Mouse (Mus musculus) forebrain, postnatal 0 days (tissue): ENCODE data around the gene Rdh5. TPM values are rescaled to one million over a fixed set of nuclear protein-coding genes. Genes with fewer than 3 reads are reported as not detected.

Experiments used
- ATAC-seq: fragments of 200-750 bp; cut with Nextera tagmentation; 2 replicates; pipeline ENCODE4 v1.8.0; 2017; ENCODE audit warnings: mild to moderate bottlenecking, moderate library complexity
- DNase-seq: peaks from one replicate; pipeline ENCODE4 v3.0.0-alpha.2; 2015
- H3K27ac ChIP-seq: fragments of 300-500 bp; sonication (generic); 2 replicates; pipeline ENCODE4 v1.5.1; 2014; ENCODE audit warnings: low read depth, mild to moderate bottlenecking, antibody characterized with exemption, low read length, moderate library complexity, mixed read lengths
- H3K27me3 ChIP-seq: fragments of 300-500 bp; sonication (generic); 2 replicates; pipeline ENCODE4 v1.6.1; 2014; ENCODE audit warnings: mild to moderate bottlenecking, low read length, mixed read lengths; ENCODE audit not compliant: insufficient read depth
- H3K36me3 ChIP-seq: fragments of 300-500 bp; sonication (generic); 2 replicates; pipeline ENCODE4 v1.6.1; 2014; ENCODE audit warnings: mild to moderate bottlenecking, moderate library complexity; ENCODE audit not compliant: insufficient read depth
- H3K4me1 ChIP-seq: fragments of 300-500 bp; sonication (generic); 2 replicates; pipeline ENCODE4 v1.6.1; 2014; ENCODE audit warnings: antibody characterized with exemption; ENCODE audit not compliant: insufficient read depth
- H3K4me2 ChIP-seq: fragments of 300-500 bp; sonication (generic); 2 replicates; pipeline ENCODE4 v1.6.1; 2014; ENCODE audit warnings: low read depth, mild to moderate bottlenecking, moderate library complexity
- H3K4me3 ChIP-seq: fragments of 300-500 bp; sonication (generic); 2 replicates; pipeline ENCODE4 v1.5.1; 2014; ENCODE audit warnings: low read depth, low read length, mixed read lengths
- H3K9ac ChIP-seq: fragments of 300-500 bp; sonication (generic); 2 replicates; pipeline ENCODE4 v1.6.1; 2014; ENCODE audit warnings: mild to moderate bottlenecking
- H3K9me3 ChIP-seq: fragments of 300-500 bp; sonication (generic); 2 replicates; pipeline ENCODE4 v1.6.1; 2016; ENCODE audit warnings: low read length
- CTCF ChIP-seq: sonication (generic); IDR thresholded peaks from 2 replicates; pipeline ENCODE4 v1.5.1; 2016; ENCODE audit warnings: antibody characterized with exemption, control low read depth, low read depth
- WGBS: fragments of 180-500 bp; shearing (Covaris S2); extraction: QIAGEN DNeasy Blood & Tissue Kit; methylation state at CpG from one replicate; pipeline ENCODE4 v1.1.7; 2014; 5-methylcytosine and 5-hydroxymethylcytosine counted together
- polyA plus RNA-seq: library from polyadenylated mRNA; unstranded; fragments of >200 nt; fragmentation: Nextera tagmentation; extraction: Ambion mirVana; gene quantifications from 2 replicates; pipeline ENCODE4 v1.2.1, GENCODE M21; 2015
- total RNA-seq: library from RNA; depleted of rRNA; stranded (reverse); fragments of >200 nt; gene quantifications from 2 replicates; pipeline ENCODE4 v1.2.3, GENCODE M21; 2014

Rdh5 gene
- total and polyA plus RNA-seq, 2 experiments from 2014 or later, result 4.1 to 10.2 TPM

GRCm38 (mm10) chr10:128896807-128897206 lies 25.9 kb downstream of the Rdh5 start:
- no peaks in the 10 kb centered on the region for H3K9me3 ChIP-seq
- peak overlapping the region; percentile 33; the same call in 1 of the 2 replicates for H3K4me2 ChIP-seq
- ATAC-seq (no peak), DNase-seq (no peak)
- H3K36me3 ChIP-seq, result no peaks in the 10 kb centered on the region
- no peak overlapping the region for H3K9ac ChIP-seq
- 43% methylated on average over 1 of the region's 1 CpGs for WGBS
- TF ChIP-seq CTCF, result no peak
- H3K27me3 ChIP-seq, result no peaks in the 10 kb centered on the region
- no peak overlapping the region for H3K4me3 ChIP-seq
- H3K27ac ChIP-seq, result no peak overlapping the region
- H3K4me1 ChIP-seq, result peaks cover 7% of the 10 kb centered on the region

GRCm38 (mm10) chr10:128895952-128896693 lies 26.6 kb downstream of the Rdh5 start:
- peak overlapping the region; percentile 33 for H3K4me2 ChIP-seq
- TF ChIP-seq CTCF, result no peak
- WGBS, result 2% methylated on average over 17 of the region's 17 CpGs
- no peaks in the 10 kb centered on the region for H3K36me3 ChIP-seq
- peaks cover 7% of the 10 kb centered on the region for H3K4me1 ChIP-seq
- H3K9ac ChIP-seq, result peak overlapping the region; percentile 31; the same call in 1 of the 2 replicates
- no peak overlapping the region for H3K27ac ChIP-seq
- H3K9me3 ChIP-seq, result no peaks in the 10 kb centered on the region
- H3K27me3 ChIP-seq, result no peaks in the 10 kb centered on the region
- H3K4me3 ChIP-seq, result peak overlapping the region; percentile 16; the same call in 1 of the 2 replicates
- ATAC-seq (peak; percentile 57), DNase-seq (peak; percentile 70)

GRCm38 (mm10) chr10:128895437-128895836 lies 27.3 kb downstream of the Rdh5 start:
- H3K4me3 ChIP-seq, result 0 out of 2 replicates have a peak overlapping the region, but pooled peaks have one; percentile 16

GRCm38 (mm10) chr10:128892246-128892645 lies 30.4 kb downstream of the Rdh5 start:
- Histone ChIP-seq H3K4me2 (peak overlapping the region; percentile 82), H3K4me1 (peaks cover 18% of the 10 kb centered on the region), H3K27me3 (no peaks in the 10 kb centered on the region), H3K9me3 (no peaks in the 10 kb centered on the region), H3K9ac (peak overlapping the region; percentile 72), H3K27ac (peak overlapping the region; percentile 89), H3K36me3 (no peaks in the 10 kb centered on the region), H3K4me3 (peak overlapping the region; percentile 86)
- ATAC-seq (no peak; the same call in 1 of the 2 replicates), DNase-seq (no peak)
- no peak for TF ChIP-seq CTCF
- WGBS, result 7% methylated on average over 9 of the region's 9 CpGs

More at GRCm38 (mm10) chr10:128895437-128895836, 27.3 kb downstream of the Rdh5 start:
- Histone ChIP-seq H3K9ac (no peak overlapping the region), H3K9me3 (no peaks in the 10 kb centered on the region), H3K27ac (no peak overlapping the region), H3K4me1 (peaks cover 8% of the 10 kb centered on the region), H3K27me3 (no peaks in the 10 kb centered on the region), H3K36me3 (no peaks in the 10 kb centered on the region), H3K4me2 (peak overlapping the region; percentile 33; the same call in 1 of the 2 replicates)
- under 1% methylated on average over 9 of the region's 9 CpGs for WGBS
- TF ChIP-seq CTCF, result peak; percentile 82
- peak; percentile 23; the same call in 1 of the 2 replicates for ATAC-seq
- peak; percentile 92 for DNase-seq

- ATAC-seq, result peak; percentile 88
Measured at GRCm38 (mm10) chr10:128891296-128892094, 31.2 kb downstream of the Rdh5 start, which contains the start of gene Gdf11. TSS of gene Gdf11 (minus strand) at chr10:128891718.

GRCm38 (mm10) chr10:128890383-128891295 lies 32.0 kb downstream of the Rdh5 start:
- H3K9ac ChIP-seq, result peak overlapping the region; percentile 72
- H3K36me3 ChIP-seq, result peaks cover 7% of the 10 kb centered on the region; the same call in 1 of the 2 replicates
- H3K27me3 ChIP-seq, result no peaks in the 10 kb centered on the region
- ATAC-seq, result no peak; the same call in 1 of the 2 replicates
- peak overlapping the region; percentile 86 for H3K4me3 ChIP-seq
- TF ChIP-seq CTCF, result no peak
- H3K27ac ChIP-seq, result peak overlapping the region; percentile 89
- peaks cover 18% of the 10 kb centered on the region for H3K4me1 ChIP-seq
- peak overlapping the region; percentile 82 for H3K4me2 ChIP-seq
- WGBS, result 3% methylated on average over 40 of the region's 40 CpGs
- no peaks in the 10 kb centered on the region for H3K9me3 ChIP-seq
- no peak for DNase-seq

More at GRCm38 (mm10) chr10:128891296-128892094, 31.2 kb downstream of the Rdh5 start, which contains the start of gene Gdf11:
- peak; percentile 91 for DNase-seq
- peak within 1 kb of the TSS; percentile 89 for H3K27ac ChIP-seq
- TF ChIP-seq CTCF, result peak; percentile 12; the same call in 1 of the 2 replicates
- peak within 1 kb of the TSS; percentile 86 for H3K4me3 ChIP-seq
- H3K9me3 ChIP-seq, result no peaks in the 10 kb centered on the region
- peak within 1 kb of the TSS; percentile 82 for H3K4me2 ChIP-seq
- H3K9ac ChIP-seq, result peak within 1 kb of the TSS; percentile 72
- H3K27me3 ChIP-seq, result no peaks in the 10 kb centered on the region
- H3K4me1 ChIP-seq, result peaks cover 18% of the 10 kb centered on the region
- WGBS, result 1% methylated on average over 79 of the region's 89 CpGs
- H3K36me3 ChIP-seq, result peaks cover under 1% of the 10 kb centered on the region; the same call in 1 of the 2 replicates
